Mouse (Mus musculus) kidney, adult 8-10 months (tissue): ENCODE measurements at regions not wholly inside any gene's neighbourhood (a gene's known extent, or its start where the extent isn't known, plus 50 kb on each side); places are given as distances from the start of the nearest gene placed in this dataset.

Experiments
- DNase-seq, 2 experiments: peaks; one replicate each; pipeline ENCODE4 v3.0.0; 2022

GRCm38 (mm10) chr5:26338191-26338590, 80.7 kb downstream of the Gm7361 start:
- no peak for DNase-seq

GRCm38 (mm10) chr5:26339266-26339665, 81.8 kb downstream of the Gm7361 start:
- DNase-seq, result no peak

- DNase-seq, result no peak
These were observed 97.7 kb downstream of the Gm7361 start for GRCm38 (mm10) chr5:26355156-26355555.

GRCm38 (mm10) chr5:26359082-26359481, 101.6 kb downstream of the Gm7361 start:
- no peak for DNase-seq

GRCm38 (mm10) chr5:26374175-26374984, 116.9 kb downstream of the Gm7361 start:
- no peak for DNase-seq

- DNase-seq, result no peak
These were observed 149.7 kb downstream of the Gm7361 start for GRCm38 (mm10) chr5:26407088-26407672.

GRCm38 (mm10) chr5:26413185-26413584, 155.7 kb downstream of the Gm7361 start:
- DNase-seq, result peak in 1 of 2 experiments; percentile 6

- DNase-seq, result no peak
These were observed 187.1 kb downstream of the Gm7361 start for GRCm38 (mm10) chr5:26444331-26445200.

GRCm38 (mm10) chr5:26451306-26451705, 193.8 kb downstream of the Gm7361 start:
- no peak for DNase-seq

GRCm38 (mm10) chr5:26457627-26458026, 200.1 kb downstream of the Gm7361 start:
- no peak for DNase-seq

GRCm38 (mm10) chr5:26466666-26467065, 209.2 kb downstream of the Gm7361 start:
- no peak for DNase-seq

- peak; percentile 67 to 82 for DNase-seq
These were observed 228.2 kb downstream of the Gm7361 start for GRCm38 (mm10) chr5:26485726-26486125.

GRCm38 (mm10) chr5:26494003-26494402, 236.5 kb downstream of the Gm7361 start:
- DNase-seq, result no peak

GRCm38 (mm10) chr5:26497641-26498430, 240.3 kb downstream of the Gm7361 start:
- DNase-seq, result no peak

- DNase-seq, result no peak
These were observed 252.2 kb downstream of the Gm7361 start for GRCm38 (mm10) chr5:26509525-26510168.

- DNase-seq, result peak; percentile 7 to 13
These were observed 255.8 kb downstream of the Gm7361 start for GRCm38 (mm10) chr5:26513039-26513955.

GRCm38 (mm10) chr5:26535556-26535955, 278.1 kb downstream of the Gm7361 start:
- DNase-seq, result peak in 1 of 2 experiments; percentile 29

GRCm38 (mm10) chr5:26563291-26563690, 253.7 kb upstream of the Dpp6 start:
- no peak for DNase-seq

GRCm38 (mm10) chr5:26564056-26564455, 252.9 kb upstream of the Dpp6 start:
- DNase-seq, result no peak

GRCm38 (mm10) chr5:26572691-26573191, 244.3 kb upstream of the Dpp6 start:
- DNase-seq, result no peak

GRCm38 (mm10) chr5:26573446-26573845, 243.6 kb upstream of the Dpp6 start:
- no peak for DNase-seq
